Mouse (Mus musculus) MEL (cell line): ENCODE measurements around the gene Zbed6. TPM values are rescaled to one million over a fixed set of nuclear protein-coding genes. Genes with fewer than 3 reads are reported as not detected.

Source experiments
- DNase-seq: peaks from one replicate; pipeline ENCODE4 v3.0.0; 2011; ENCODE audit warnings: low read depth, low spot score
- H3K27ac ChIP-seq: 2 replicates; pipeline ENCODE4 v1.5.1; 2012; ENCODE audit warnings: low read depth, mild to moderate bottlenecking, control low read depth, low read length, moderate library complexity; ENCODE audit not compliant: control insufficient read depth
- H3K27me3 ChIP-seq, 2 experiments: fragments of 150-350 bp in 1 of 2; sonication (generic) in 1 of 2; 2 replicates each; pipeline ENCODE4 v1.6.1; 2012; ENCODE audit warnings: low read length in 2 of 2, mild to moderate bottlenecking in 2 of 2, improper control_type of control experiment in 1 of 2, moderate library complexity in 1 of 2; ENCODE audit not compliant: insufficient read depth in 2 of 2, control insufficient read depth in 1 of 2
- H3K36me3 ChIP-seq, 2 experiments: 2 replicates each; pipeline ENCODE4 v1.6.1; 2012 to 2014; ENCODE audit warnings: low read length in 2 of 2, improper control_type of control experiment in 1 of 2, inconsistent platforms in 1 of 2, mild to moderate bottlenecking in 1 of 2; ENCODE audit not compliant: insufficient read depth in 2 of 2, control insufficient read depth in 1 of 2
- H3K4me1 ChIP-seq, 2 experiments: fragments of 150-350 bp in 1 of 2; sonication (generic) in 1 of 2; 2 replicates each; pipeline ENCODE4 v1.6.1; 2012; ENCODE audit warnings: low read length in 2 of 2, improper control_type of control experiment in 1 of 2, mild to moderate bottlenecking in 1 of 2; ENCODE audit not compliant: insufficient read depth in 2 of 2, control insufficient read depth in 1 of 2
- H3K4me3 ChIP-seq, 2 experiments: fragments of 150-350 bp in 1 of 2; sonication (generic) in 1 of 2; 2 replicates each; pipeline ENCODE4 v1.5.1; 2012; ENCODE audit warnings: low read depth in 2 of 2, low read length in 2 of 2, mild to moderate bottlenecking in 2 of 2, moderate library complexity in 2 of 2, control low read depth in 1 of 2, improper control_type of control experiment in 1 of 2; ENCODE audit not compliant: control insufficient read depth in 1 of 2, insufficient read depth in 1 of 2
- H3K79me2 ChIP-seq: 2 replicates; pipeline ENCODE4 v1.6.1; 2012; ENCODE audit warnings: mild to moderate bottlenecking, low read length, moderate library complexity; ENCODE audit not compliant: control insufficient read depth, poor library complexity, insufficient read depth
- H3K9ac ChIP-seq: 2 replicates; pipeline ENCODE4 v1.6.1; 2012; ENCODE audit warnings: low read depth, mild to moderate bottlenecking, control low read depth, low read length, moderate library complexity; ENCODE audit not compliant: control insufficient read depth, poor library complexity, severe bottlenecking
- H3K9me3 ChIP-seq: fragments of 150-350 bp; sonication (generic); replicated peaks from 2 replicates; pipeline ENCODE4 v1.6.1; 2012; ENCODE audit warnings: mild to moderate bottlenecking, low read length, improper control_type of control experiment, moderate library complexity; ENCODE audit not compliant: insufficient read depth
- BHLHE40 ChIP-seq: IDR thresholded peaks from 2 replicates; pipeline ENCODE4 v1.6.1; 2012; ENCODE audit warnings: low read depth, mild to moderate bottlenecking, inconsistent platforms, low read length, improper control_type of control experiment, borderline replicate concordance
- CHD2 ChIP-seq: IDR thresholded peaks from 2 replicates; pipeline ENCODE4 v1.6.1; 2011; ENCODE audit warnings: low read length, improper control_type of control experiment
- CTCF ChIP-seq, 3 experiments: IDR thresholded peaks in 2 of 3; conservative IDR thresholded peaks in 1 of 3; 2 replicates each; pipeline ENCODE4 v1.5.1; 2011 to 2012; ENCODE audit warnings: low read length in 3 of 3, low read depth in 2 of 3, mild to moderate bottlenecking in 2 of 3, improper control_type of control experiment in 1 of 3, inconsistent platforms in 1 of 3, mixed read lengths in 1 of 3, moderate library complexity in 1 of 3; ENCODE audit not compliant: control insufficient read depth in 1 of 3, insufficient read depth in 1 of 3, poor library complexity in 1 of 3, severe bottlenecking in 1 of 3
- E2F4 ChIP-seq: IDR thresholded peaks from 2 replicates; pipeline ENCODE4 v1.6.1; 2011; ENCODE audit warnings: low read depth, low read length, improper control_type of control experiment, borderline replicate concordance
- EP300 ChIP-seq, 2 experiments: IDR thresholded peaks; 2 replicates each; pipeline ENCODE4 v1.6.1; 2011; ENCODE audit warnings: improper control_type of control experiment in 2 of 2, low read length in 2 of 2, low read depth in 1 of 2, mild to moderate bottlenecking in 1 of 2
- ETS1 ChIP-seq: IDR thresholded peaks from 2 replicates; pipeline ENCODE4 v1.6.1; 2012; ENCODE audit warnings: low read depth, mild to moderate bottlenecking, inconsistent platforms, low read length, improper control_type of control experiment, moderate library complexity
- GABPA ChIP-seq: IDR thresholded peaks from 2 replicates; pipeline ENCODE4 v1.6.1; 2012; ENCODE audit warnings: low read depth, mild to moderate bottlenecking, inconsistent platforms, low read length, improper control_type of control experiment, moderate library complexity
- HCFC1 ChIP-seq: IDR thresholded peaks from 2 replicates; pipeline ENCODE4 v1.6.1; 2012; ENCODE audit warnings: low read depth, mild to moderate bottlenecking, inconsistent platforms, low read length, improper control_type of control experiment, moderate library complexity
- JUND ChIP-seq: IDR thresholded peaks from 2 replicates; pipeline ENCODE4 v1.6.1; 2011; ENCODE audit warnings: low read depth, mild to moderate bottlenecking, improper control_type of control experiment, low read length
- MEF2A ChIP-seq: IDR thresholded peaks from 2 replicates; pipeline ENCODE4 v1.6.1; 2014; ENCODE audit warnings: low read depth, mild to moderate bottlenecking, inconsistent platforms, low read length, improper control_type of control experiment; ENCODE audit not compliant: poor library complexity, insufficient replicate concordance, severe bottlenecking; ENCODE audit errors: extremely low read depth
- MYC ChIP-seq: IDR thresholded peaks from 2 replicates; pipeline ENCODE4 v1.6.1; 2011; ENCODE audit warnings: low read depth, mild to moderate bottlenecking, low read length, improper control_type of control experiment, moderate library complexity
- NELFE ChIP-seq: IDR thresholded peaks from 2 replicates; pipeline ENCODE4 v1.6.1; 2011; ENCODE audit warnings: low read depth, low read length, improper control_type of control experiment
- POLR2A ChIP-seq, 2 experiments: IDR thresholded peaks; 2 replicates each; pipeline ENCODE4 v1.6.1; 2011 to 2012; ENCODE audit warnings: low read length in 2 of 2, mild to moderate bottlenecking in 2 of 2, control low read depth in 1 of 2, improper control_type of control experiment in 1 of 2, low read depth in 1 of 2, moderate library complexity in 1 of 2; ENCODE audit not compliant: control insufficient read depth in 1 of 2, insufficient read depth in 1 of 2, poor library complexity in 1 of 2
- POLR2AphosphoS5 ChIP-seq: IDR thresholded peaks from 2 replicates; pipeline ENCODE4 v1.6.1; 2012; ENCODE audit warnings: low read depth, borderline replicate concordance, mild to moderate bottlenecking, inconsistent platforms, low read length, moderate library complexity, mixed read lengths
- SIN3A ChIP-seq: IDR thresholded peaks from 2 replicates; pipeline ENCODE4 v1.6.1; 2012; ENCODE audit warnings: low read length, improper control_type of control experiment, inconsistent platforms
- TCF12 ChIP-seq: IDR thresholded peaks from 2 replicates; pipeline ENCODE4 v1.6.1; 2014; ENCODE audit warnings: low read depth, mild to moderate bottlenecking, inconsistent platforms, low read length, improper control_type of control experiment, moderate library complexity
- USF1 ChIP-seq: IDR thresholded peaks from 2 replicates; pipeline ENCODE4 v1.6.1; 2014; ENCODE audit warnings: low read depth, mild to moderate bottlenecking, inconsistent platforms, low read length, improper control_type of control experiment, moderate library complexity
- ZKSCAN1 ChIP-seq: IDR thresholded peaks from 2 replicates; pipeline ENCODE4 v1.6.1; 2012; ENCODE audit warnings: low read depth, mild to moderate bottlenecking, inconsistent platforms, low read length, improper control_type of control experiment, moderate library complexity
- polyA plus RNA-seq, 2 experiments: library from polyadenylated mRNA; stranded (reverse) in 1 of 2; unstranded in 1 of 2; fragments of >175 nt in 1 of 2; fragments of >200 nt in 1 of 2; gene quantifications; 2 replicates each; pipeline versions ENCODE4 v1.2.1 to v1.2.4; 2012; ENCODE audit warnings: low replicate concordance in 2 of 2, low read depth in 1 of 2; ENCODE audit not compliant: insufficient read length in 2 of 2, insufficient read depth in 1 of 2, missing spikeins in 1 of 2
- total RNA-seq: library from RNA; depleted of rRNA; stranded (reverse); fragments of 300-350 nt; gene quantifications from 2 replicates; pipeline ENCODE4 v1.2.3, GENCODE M21; 2012

The Zbed6 gene
- total and polyA plus RNA-seq, 3 experiments: 1.4 to 48.2 (median 2.4) TPM

DNA sequence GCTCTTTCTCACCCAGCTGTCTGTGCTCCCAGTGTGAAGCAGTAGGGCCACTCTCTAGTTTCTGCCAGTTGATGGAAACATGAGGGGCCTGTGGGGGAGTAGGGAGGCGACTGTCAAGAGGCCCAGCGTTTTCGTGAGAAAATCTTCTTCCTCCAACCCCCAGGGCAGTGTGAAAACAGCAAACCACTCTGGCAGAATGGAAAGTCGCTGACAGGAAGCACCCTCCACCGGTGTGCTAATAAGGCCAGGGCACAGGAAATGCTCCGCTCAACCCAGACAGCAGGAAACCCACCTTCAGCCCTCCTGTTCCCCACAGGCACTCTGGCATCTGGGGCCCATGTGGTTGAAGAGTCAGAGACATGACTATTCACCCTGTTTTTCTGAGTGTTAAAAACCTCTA is 29.2 kb upstream of the Zbed6 start, which contains the start of gene Lax1:
Gene Lax1, minus strand, starts transcription at position 212 of the 400 bp plus-strand sequence.
- Histone ChIP-seq H3K4me1 (no peaks in the 10 kb centered on the region), H3K79me2 (no peaks in the 10 kb centered on the region), H3K9me3 (no peaks in the 10 kb centered on the region), H3K27ac (no peak within 1 kb of the TSS), H3K4me3 (no peak within 1 kb of the TSS), H3K27me3 (peaks cover 0 to 5% of the 10 kb centered on the region in 2 experiments; a peak in 2 of 4 replicates), H3K36me3 (no peaks in the 10 kb centered on the region), H3K9ac (no peak within 1 kb of the TSS)
- DNase-seq: no peak
- TF ChIP-seq JUND: no peak

GRCm38 (mm10) chr1:133688301-133688700 is 27.6 kb upstream of the Zbed6 start:
- Histone ChIP-seq H3K4me1 (no peaks in the 10 kb centered on the region), H3K9me3 (no peaks in the 10 kb centered on the region), H3K36me3 (no peaks in the 10 kb centered on the region), H3K9ac (no peak overlapping the region), H3K79me2 (no peaks in the 10 kb centered on the region), H3K27ac (no peak overlapping the region), H3K4me3 (no peak overlapping the region), H3K27me3 (peaks cover 0 to 5% of the 10 kb centered on the region in 2 experiments; a peak in 2 of 4 replicates)
- TF ChIP-seq EP300 (IDR thresholded peaks at IDR 0.05; ENCODE audit: low read depth in 1 of 2, low read length in 2 of 2) (no peak), POLR2A (IDR thresholded peaks at IDR 0.05; ENCODE audit: control insufficient read depth in 1 of 2, insufficient read depth in 1 of 2, low read depth in 1 of 2, low read length in 2 of 2, poor library complexity in 1 of 2) (no peak), CTCF (IDR thresholded peaks at IDR 0.05 in 2 of 3, conservative IDR thresholded peaks at IDR 0.05 in 1 of 3; ENCODE audit: control insufficient read depth in 1 of 3, insufficient read depth in 1 of 3, low read depth in 2 of 3, low read length in 3 of 3, poor library complexity in 1 of 3, severe bottlenecking in 1 of 3) (no peak), CHD2 (no peak), GABPA (no peak), USF1 (no peak), HCFC1 (no peak), ETS1 (no peak), ZKSCAN1 (no peak), MYC (no peak), SIN3A (no peak), TCF12 (no peak), BHLHE40 (no peak)
- no peak for DNase-seq

DNA sequence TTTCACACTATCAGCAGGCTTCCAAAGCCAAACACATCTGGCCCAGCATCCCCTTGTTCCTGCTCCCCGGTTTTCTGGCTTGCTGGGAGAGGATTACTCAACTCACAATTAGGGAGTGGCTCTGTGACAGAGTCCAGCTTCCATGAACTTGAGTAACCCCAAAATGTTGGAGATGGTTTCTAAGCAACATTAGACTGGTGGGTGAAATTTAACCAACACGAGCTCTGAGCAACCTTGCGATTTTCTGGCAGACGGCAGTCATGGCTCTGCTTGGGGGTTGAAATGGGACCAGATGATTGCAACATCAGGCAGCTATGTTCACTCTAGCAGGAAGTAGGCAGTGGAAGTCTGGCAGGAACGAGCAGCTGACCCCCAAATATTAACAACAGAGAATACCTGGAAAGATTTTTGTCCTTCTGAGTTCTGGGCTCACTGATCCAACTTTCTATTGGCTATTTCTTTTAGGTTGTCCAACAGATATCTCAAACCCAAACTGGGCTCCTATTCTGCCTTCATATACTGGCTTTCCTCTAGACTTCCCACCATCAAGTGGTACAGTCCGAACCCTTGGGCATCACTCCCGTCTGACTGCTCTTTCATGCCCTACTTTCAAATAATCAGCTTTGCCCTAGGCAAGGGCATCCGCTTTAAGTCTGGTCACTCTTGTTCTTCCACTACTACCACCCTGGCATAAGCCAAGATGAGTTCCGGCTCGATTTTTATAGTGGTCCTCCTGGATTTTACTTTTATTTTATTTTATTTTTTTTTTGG is 25.2 kb upstream of the Zbed6 start:
- H3K79me2 ChIP-seq: no peaks in the 10 kb centered on the region
- H3K27me3 ChIP-seq: peaks cover 3 to 5% of the 10 kb centered on the region in 2 experiments; a peak in 3 of 4 replicates
- H3K27ac ChIP-seq: no peak overlapping the region
- no peak for DNase-seq
- H3K36me3 ChIP-seq: no peaks in the 10 kb centered on the region
- TF ChIP-seq GABPA: no peak
- no peak for TF ChIP-seq MEF2A
- no peak for TF ChIP-seq EP300 (IDR thresholded peaks at IDR 0.05; ENCODE audit: low read depth in 1 of 2, low read length in 2 of 2)
- no peak for TF ChIP-seq CHD2
- TF ChIP-seq E2F4: no peak
- no peak for TF ChIP-seq POLR2AphosphoS5
- TF ChIP-seq NELFE: no peak
- no peak overlapping the region for H3K4me3 ChIP-seq
- H3K4me1 ChIP-seq: no peaks in the 10 kb centered on the region
- no peaks in the 10 kb centered on the region for H3K9me3 ChIP-seq
- H3K9ac ChIP-seq: no peak overlapping the region
